Mouse (Mus musculus): ENCODE measurements around the gene Vstm4. TPM values are rescaled to one million over a fixed set of nuclear protein-coding genes. Genes with fewer than 3 reads are reported as not detected.

Gene Vstm4
- 43.5 and 57.8 TPM in 2 replicates for polyA plus RNA-seq (2015; fragmentation: Nextera tagmentation; extraction: Ambion mirVana)

DNA sequence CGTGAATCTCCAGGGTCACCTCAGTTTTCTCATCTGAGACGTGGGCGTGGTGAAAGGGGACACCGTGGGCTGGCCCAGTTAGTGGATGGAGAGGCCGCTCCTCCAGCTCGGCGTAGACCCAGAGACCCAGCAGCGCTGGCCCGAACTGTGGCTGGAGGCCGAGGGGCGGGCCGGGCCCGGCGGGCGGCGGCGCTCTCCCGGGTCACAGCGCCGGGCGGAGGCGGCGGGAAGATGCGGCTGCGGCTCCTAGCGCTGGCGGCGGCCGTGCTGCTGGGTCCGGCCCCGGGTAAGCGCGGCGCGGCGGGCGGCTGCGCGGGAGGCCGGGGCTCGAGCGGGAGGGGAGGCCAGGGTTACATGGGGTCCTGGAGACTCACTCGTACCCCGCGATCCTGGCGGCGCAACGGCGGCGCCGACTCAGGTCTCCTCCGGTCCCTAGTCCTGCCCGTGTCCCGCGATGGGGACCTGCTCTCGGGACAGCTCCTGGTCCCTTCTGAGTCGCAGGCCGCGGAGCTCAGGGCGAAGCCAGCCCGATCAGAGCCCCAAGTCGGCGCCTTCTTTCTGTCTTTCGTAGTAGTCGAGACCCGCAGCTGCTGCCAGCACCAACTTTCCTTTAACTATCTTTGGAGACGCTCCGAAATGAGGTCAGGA, at the start of gene Vstm4:
TSS of gene Vstm4 (plus strand) at position 76 of the 648 bp plus-strand sequence.

DNA sequence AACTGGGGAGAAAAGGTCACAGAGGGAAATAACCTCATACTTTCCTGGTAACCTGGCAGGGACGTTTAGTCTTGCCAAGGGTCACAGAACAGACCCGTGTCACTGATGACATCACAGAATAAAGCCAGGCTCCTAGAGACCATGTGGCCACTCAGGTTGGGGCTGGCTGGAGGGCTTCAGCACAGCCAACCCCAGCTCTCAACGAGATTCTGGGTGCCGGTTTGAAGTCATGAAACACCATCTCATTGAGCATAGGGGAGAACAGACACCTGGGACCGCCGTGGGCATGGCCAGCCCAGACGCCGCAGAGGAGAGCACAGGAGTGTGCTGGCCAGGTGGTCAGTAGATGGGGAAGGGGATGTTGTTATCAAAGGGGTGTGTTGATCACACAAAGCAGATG, 22.7 kb upstream of the Vstm4 start, which contains the start of gene Fam170b:
TSS of gene Fam170b (plus strand) at position 116 of the 400 bp plus-strand sequence.

Other genes starting within 250 kb of the Vstm4 start
- gene 3425401B19Rik, start 171.5 kb upstream of the Vstm4 start, polyA plus RNA-seq (2015; fragmentation: Nextera tagmentation; extraction: Ambion mirVana): 0.18 TPM in 1 of 2 replicates, not detected in the other
- gene Tmem273, start 70.8 kb upstream of the Vstm4 start, polyA plus RNA-seq (2015; fragmentation: Nextera tagmentation; extraction: Ambion mirVana): 0.79 and 1.4 TPM in 2 replicates
- 0.16 TPM in 1 of 2 replicates, not detected in the other for gene Fam170b, start 22.8 kb upstream of the Vstm4 start, polyA plus RNA-seq (2015; fragmentation: Nextera tagmentation; extraction: Ambion mirVana)
- gene Lrrc18, start 134.6 kb downstream of the Vstm4 start, polyA plus RNA-seq (2015; fragmentation: Nextera tagmentation; extraction: Ambion mirVana): 0.49 and 0.73 TPM in 2 replicates

Data from adrenal gland, postnatal 0 days (tissue).